ENCODE assay signal across 14 mouse cellular contexts in genomic region chr11:117823411-117823810, GRCm38 (mm10). TPM values are rescaled to one million over a fixed set of nuclear protein-coding genes. Genes with fewer than 3 reads are reported as not detected.
A peak's percentile ranks its signal among the peaks of the same experiment; 100 is the strongest.
DNase-seq lines count a peak whose midpoint lies in the region; ATAC-seq lines count a peak whose summit lies in the region.
"Had no signal": no experiment of that assay in that cellular context is flagged by ENCODE, and none has a peak within 500 bp of the region (broad histone marks: within the 10 kb centered on the region; RNA-seq: fewer than 3 reads in every experiment).

No protein-coding gene starts in this region.

- H3K27me3 ChIP-seq in forebrain, embryonic 12.5 days = no peaks in the 10 kb centered on the region
- no peaks in the 10 kb centered on the region for H3K27me3 ChIP-seq in forebrain, embryonic 15.5 days
- H3K27me3 ChIP-seq in kidney, embryonic 15.5 days = no peaks in the 10 kb centered on the region
- H3K27me3 ChIP-seq in embryonic facial prominence, embryonic 14.5 days (replicated peaks; ENCODE audit: control insufficient read depth, insufficient read depth, low read length) = no peaks in the 10 kb centered on the region
- H3K27me3 ChIP-seq: neural tube, embryonic 13.5 days had no signal

- H3K79me2 ChIP-seq in macrophage (ENCODE audit: inconsistent target) = peaks cover 66% of the 10 kb centered on the region

- H3K27ac ChIP-seq in forebrain, embryonic 12.5 days = no peak overlapping the region
- no peak overlapping the region for H3K27ac ChIP-seq in forebrain, embryonic 15.5 days (replicated peaks)
- H3K27ac ChIP-seq in kidney, embryonic 15.5 days = peak overlapping the region; percentile 37; the same call in 1 of the 2 replicates
- H3K27ac ChIP-seq in embryonic facial prominence, embryonic 14.5 days (replicated peaks; ENCODE audit: low read depth, low read length) = no peak overlapping the region
- peak overlapping the region; percentile 87; the same call in 1 of the 2 replicates for H3K27ac ChIP-seq in macrophage
- H3K27ac ChIP-seq: hindbrain, postnatal 0 days; neural tube, embryonic 13.5 days had no signal

- WGBS in forebrain, embryonic 12.5 days = 91% methylated on average over 6 of the region's 6 CpGs
- 92% methylated on average over 6 of the region's 6 CpGs for WGBS in forebrain, embryonic 15.5 days
- 87% methylated on average over 6 of the region's 6 CpGs for WGBS in kidney, embryonic 15.5 days
- whole genome bisulfite sequencing in embryonic facial prominence, embryonic 14.5 days = 79% methylated on average over 6 of the region's 6 CpGs
- WGBS in macrophage (ENCODE audit: missing documents) = 90% methylated on average over 6 of the region's 6 CpGs

- DNase-seq in kidney, postnatal 10 days = no peak
- DNase-seq in embryonic facial prominence, embryonic 14.5 days (ENCODE audit: low spot score) = no peak
- DNase-seq in embryo, embryonic 10.5 days (ENCODE audit: low spot score) = no peak
- DNase-seq: B cell, adult 2 months; layer of hippocampus, adult 9-11 months; right cerebral cortex, postnatal 25 days; thymus, adult 18-20 months had no signal

- no peaks in the 10 kb centered on the region for H3K9me3 ChIP-seq in forebrain, embryonic 12.5 days
- H3K9me3 ChIP-seq in forebrain, embryonic 15.5 days = no peaks in the 10 kb centered on the region
- no peaks in the 10 kb centered on the region for H3K9me3 ChIP-seq in kidney, embryonic 15.5 days (replicated peaks)
- H3K9me3 ChIP-seq in embryonic facial prominence, embryonic 14.5 days (ENCODE audit: control insufficient read depth, low read length) = no peaks in the 10 kb centered on the region
- H3K9me3 ChIP-seq: neural tube, embryonic 13.5 days had no signal

- peaks cover 53% of the 10 kb centered on the region for H3K4me1 ChIP-seq in forebrain, embryonic 12.5 days
- H3K4me1 ChIP-seq in forebrain, embryonic 15.5 days = peaks cover 51% of the 10 kb centered on the region
- H3K4me1 ChIP-seq in kidney, embryonic 15.5 days = peaks cover 64% of the 10 kb centered on the region
- peaks cover 24% of the 10 kb centered on the region for H3K4me1 ChIP-seq in embryonic facial prominence, embryonic 14.5 days (ENCODE audit: control insufficient read depth, insufficient read depth, low read length)

- ATAC-seq in forebrain, embryonic 12.5 days (ENCODE audit: low FRiP score) = no peak
- no peak for ATAC-seq in forebrain, embryonic 15.5 days (replicated peaks)
- no peak for ATAC-seq in kidney, embryonic 15.5 days (replicated peaks; ENCODE audit: low FRiP score)
- ATAC-seq in embryonic facial prominence, embryonic 14.5 days (ENCODE audit: low read depth) = no peak
- no peak for ATAC-seq in inflammation-experienced regulatory T-cells, adult 6 months

- H3K4me2 ChIP-seq in forebrain, embryonic 12.5 days = peak overlapping the region; percentile 81; the same call in 1 of the 2 replicates
- no peak overlapping the region for H3K4me2 ChIP-seq in forebrain, embryonic 15.5 days (replicated peaks)
- H3K4me2 ChIP-seq in kidney, embryonic 15.5 days = peak overlapping the region; percentile 94; the same call in 1 of the 2 replicates
- 0 out of 2 replicates have a peak overlapping the region, but pooled peaks have one; percentile 85 for H3K4me2 ChIP-seq in embryonic facial prominence, embryonic 14.5 days (ENCODE audit: low read depth, low read length)

- H3K36me3 ChIP-seq in forebrain, embryonic 12.5 days (replicated peaks) = peaks cover 51% of the 10 kb centered on the region
- no peaks in the 10 kb centered on the region for H3K36me3 ChIP-seq in forebrain, embryonic 15.5 days
- peaks cover 51% of the 10 kb centered on the region for H3K36me3 ChIP-seq in kidney, embryonic 15.5 days
- H3K36me3 ChIP-seq in embryonic facial prominence, embryonic 14.5 days (ENCODE audit: control insufficient read depth, insufficient read depth, low read length) = peaks cover 38% of the 10 kb centered on the region
- H3K36me3 ChIP-seq in macrophage (ENCODE audit: inconsistent target) = peaks cover 10% of the 10 kb centered on the region; the same call in 1 of the 2 replicates
- H3K36me3 ChIP-seq: neural tube, embryonic 13.5 days had no signal

- no peak overlapping the region for H3K4me3 ChIP-seq in forebrain, embryonic 12.5 days (replicated peaks)
- H3K4me3 ChIP-seq in forebrain, embryonic 15.5 days = no peak overlapping the region
- H3K4me3 ChIP-seq in kidney, embryonic 15.5 days (replicated peaks) = no peak overlapping the region
- H3K4me3 ChIP-seq in embryonic facial prominence, embryonic 14.5 days (ENCODE audit: low read depth, low read length) = no peak overlapping the region
- no peak overlapping the region for H3K4me3 ChIP-seq in macrophage (ENCODE audit: inconsistent target)

- H3K9ac ChIP-seq in forebrain, embryonic 12.5 days = no peak overlapping the region
- no peak overlapping the region for H3K9ac ChIP-seq in forebrain, embryonic 15.5 days (replicated peaks)
- no peak overlapping the region for H3K9ac ChIP-seq in kidney, embryonic 15.5 days
- no peak overlapping the region for H3K9ac ChIP-seq in embryonic facial prominence, embryonic 14.5 days (ENCODE audit: low read depth, low read length)
- H3K9ac ChIP-seq: neural tube, embryonic 13.5 days had no signal

RNA-seq across cellular contexts. Expression of gene Afmid, which starts 2.3 kb away (rescaled TPM):
- 5.6 and 5.9 TPM in 2 replicates for polyA plus RNA-seq in forebrain, embryonic 12.5 days (2016; fragmentation: Nextera tagmentation; extraction: Ambion mirVana)
- polyA plus RNA-seq in forebrain, embryonic 15.5 days (2015; fragmentation: Nextera tagmentation; extraction: Ambion mirVana) = 5.3 and 6.4 TPM in 2 replicates
- 3.9 and 6.7 TPM in 2 replicates for polyA plus RNA-seq in kidney, embryonic 15.5 days (2015; fragmentation: Nextera tagmentation; extraction: Ambion mirVana)
- 4.5 and 5.5 TPM in 2 replicates for polyA plus RNA-seq in embryonic facial prominence, embryonic 14.5 days (2014; fragmentation: Nextera tagmentation; extraction: Ambion mirVana)
- total RNA-seq in macrophage (2018; cell fraction: chromatin; rRNA removed) = 10 to 100 TPM in 23 of 26 experiments, 1 to 10 TPM in 3; 3.2 to 34.1 (median 21.9) TPM
- total RNA-seq in macrophage (2018; cell fraction: cytosol; rRNA removed) = 1 to 10 TPM; 1.0 to 3.6 (median 2.4) TPM
- total RNA-seq in macrophage (2018; cell fraction: nucleus; rRNA removed) = 10 to 100 TPM in 12 of 26 experiments, 1 to 10 TPM in 14; 3.3 to 19.8 (median 9.4) TPM
- 2.9 to 4.4 TPM (median 3.6 TPM) in 3 replicates for polyA plus RNA-seq in macrophage (2018)
- polyA plus RNA-seq in inflammation-experienced regulatory T-cells, adult 6 months (2017; shearing (Covaris generic)) = 10 to 100 TPM; 32.7 to 39.5 (median 35.4) TPM

RNA-seq across cellular contexts. Expression of gene Tk1, which starts 2.5 kb away (rescaled TPM):
- polyA plus RNA-seq in forebrain, embryonic 12.5 days (2016; fragmentation: Nextera tagmentation; extraction: Ambion mirVana) = 110 and 115 TPM in 2 replicates
- polyA plus RNA-seq in forebrain, embryonic 15.5 days (2015; fragmentation: Nextera tagmentation; extraction: Ambion mirVana) = 45.9 and 52.1 TPM in 2 replicates
- 127 and 128 TPM in 2 replicates for polyA plus RNA-seq in kidney, embryonic 15.5 days (2015; fragmentation: Nextera tagmentation; extraction: Ambion mirVana)
- polyA plus RNA-seq in embryonic facial prominence, embryonic 14.5 days (2014; fragmentation: Nextera tagmentation; extraction: Ambion mirVana) = 108 and 119 TPM in 2 replicates
- 10 to 100 TPM in 14 of 26 experiments, 1 to 10 TPM in 11, under 1 TPM in 1; 0.92 to 30.5 (median 10.2) TPM for total RNA-seq in macrophage (2018; cell fraction: chromatin; rRNA removed)
- total RNA-seq in macrophage (2018; cell fraction: cytosol; rRNA removed) = 1 to 10 TPM; 1.9 to 7.2 (median 3.2) TPM
- total RNA-seq in macrophage (2018; cell fraction: nucleus; rRNA removed) = 10 to 100 TPM in 3 of 26 experiments, 1 to 10 TPM in 22, under 1 TPM in 1; 0.86 to 80.6 (median 3.9) TPM
- polyA plus RNA-seq in macrophage (2018) = 1.1 to 37.4 TPM (median 6.2 TPM) in 3 replicates
- 100 to 1,000 TPM in 1 of 3 experiments, 10 to 100 TPM in 2; 27.3 to 126 (median 52.4) TPM for polyA plus RNA-seq in inflammation-experienced regulatory T-cells, adult 6 months (2017; shearing (Covaris generic))

RNA-seq across cellular contexts. Expression of gene Gm20708, which starts 13.9 kb away (rescaled TPM):
- 0.15 and 0.56 TPM in 2 replicates for polyA plus RNA-seq in forebrain, embryonic 12.5 days (2016; fragmentation: Nextera tagmentation; extraction: Ambion mirVana)
- 0.72 and 0.79 TPM in 2 replicates for polyA plus RNA-seq in forebrain, embryonic 15.5 days (2015; fragmentation: Nextera tagmentation; extraction: Ambion mirVana)
- polyA plus RNA-seq in kidney, embryonic 15.5 days (2015; fragmentation: Nextera tagmentation; extraction: Ambion mirVana) = 0.54 and 0.91 TPM in 2 replicates
- polyA plus RNA-seq in embryonic facial prominence, embryonic 14.5 days (2014; fragmentation: Nextera tagmentation; extraction: Ambion mirVana) = 0.25 and 0.86 TPM in 2 replicates
- 10 to 100 TPM in 20 of 26 experiments, 1 to 10 TPM in 6; 2.7 to 18.9 (median 12.5) TPM for total RNA-seq in macrophage (2018; cell fraction: chromatin; rRNA removed)
- 1 to 10 TPM in 15 of 26 experiments, under 1 TPM in 11; 0.44 to 2.5 (median 1.1) TPM for total RNA-seq in macrophage (2018; cell fraction: cytosol; rRNA removed)
- 10 to 100 TPM in 5 of 26 experiments, 1 to 10 TPM in 21; 1.1 to 15.8 (median 6.8) TPM for total RNA-seq in macrophage (2018; cell fraction: nucleus; rRNA removed)
- 0.79 to 1.5 TPM (median 1.5 TPM) in 3 replicates for polyA plus RNA-seq in macrophage (2018)
- polyA plus RNA-seq in inflammation-experienced regulatory T-cells, adult 6 months (2017; shearing (Covaris generic)) = 1 to 10 TPM; 3.1 to 5.0 (median 4.9) TPM
- total RNA-seq: hindbrain, postnatal 0 days had no signal

RNA-seq across cellular contexts. Expression of gene Syngr2, which starts 13.9 kb away (rescaled TPM):
- 20.6 and 25.5 TPM in 2 replicates for polyA plus RNA-seq in forebrain, embryonic 12.5 days (2016; fragmentation: Nextera tagmentation; extraction: Ambion mirVana)
- polyA plus RNA-seq in forebrain, embryonic 15.5 days (2015; fragmentation: Nextera tagmentation; extraction: Ambion mirVana) = 12.3 and 12.6 TPM in 2 replicates
- polyA plus RNA-seq in kidney, embryonic 15.5 days (2015; fragmentation: Nextera tagmentation; extraction: Ambion mirVana) = 78.0 and 80.5 TPM in 2 replicates
- 74.0 and 78.6 TPM in 2 replicates for polyA plus RNA-seq in embryonic facial prominence, embryonic 14.5 days (2014; fragmentation: Nextera tagmentation; extraction: Ambion mirVana)
- 10 to 100 TPM; 31.8 to 86.4 (median 54.3) TPM for total RNA-seq in macrophage (2018; cell fraction: chromatin; rRNA removed)
- total RNA-seq in macrophage (2018; cell fraction: cytosol; rRNA removed) = 100 to 1,000 TPM; 120 to 182 (median 142) TPM
- total RNA-seq in macrophage (2018; cell fraction: nucleus; rRNA removed) = 100 to 1,000 TPM in 14 of 26 experiments, 10 to 100 TPM in 12; 59.2 to 135 (median 103) TPM
- polyA plus RNA-seq in macrophage (2018) = 138 to 194 TPM (median 167 TPM) in 3 replicates
- polyA plus RNA-seq in inflammation-experienced regulatory T-cells, adult 6 months (2017; shearing (Covaris generic)) = 100 to 1,000 TPM in 1 of 3 experiments, 10 to 100 TPM in 2; 86.3 to 118 (median 89.8) TPM

RNA-seq across cellular contexts. Expression of gene Birc5, which starts 25.6 kb away (rescaled TPM):
- polyA plus RNA-seq in forebrain, embryonic 12.5 days (2016; fragmentation: Nextera tagmentation; extraction: Ambion mirVana) = 282 and 293 TPM in 2 replicates
- 97.5 and 106 TPM in 2 replicates for polyA plus RNA-seq in forebrain, embryonic 15.5 days (2015; fragmentation: Nextera tagmentation; extraction: Ambion mirVana)
- polyA plus RNA-seq in kidney, embryonic 15.5 days (2015; fragmentation: Nextera tagmentation; extraction: Ambion mirVana) = 310 and 329 TPM in 2 replicates
- polyA plus RNA-seq in embryonic facial prominence, embryonic 14.5 days (2014; fragmentation: Nextera tagmentation; extraction: Ambion mirVana) = 229 and 265 TPM in 2 replicates
- 10 to 100 TPM in 2 of 26 experiments, 1 to 10 TPM in 23, under 1 TPM in 1; 0.80 to 16.5 (median 4.9) TPM for total RNA-seq in macrophage (2018; cell fraction: chromatin; rRNA removed)
- 10 to 100 TPM in 3 of 26 experiments, 1 to 10 TPM in 23; 1.3 to 12.6 (median 4.6) TPM for total RNA-seq in macrophage (2018; cell fraction: cytosol; rRNA removed)
- 10 to 100 TPM in 1 of 26 experiments, 1 to 10 TPM in 25; 1.6 to 19.6 (median 3.5) TPM for total RNA-seq in macrophage (2018; cell fraction: nucleus; rRNA removed)
- 1.7 to 21.0 TPM (median 16.6 TPM) in 3 replicates for polyA plus RNA-seq in macrophage (2018)
- polyA plus RNA-seq in inflammation-experienced regulatory T-cells, adult 6 months (2017; shearing (Covaris generic)) = 100 to 1,000 TPM in 1 of 3 experiments, 10 to 100 TPM in 2; 16.8 to 256 (median 23.6) TPM

Comparison
In these comparisons a context has a peak if more than half of its experiments do, and no peak if none do; other contexts are left out.
1. H3K27ac ChIP-seq: peak in kidney, embryonic 15.5 days (single experiment) and macrophage (single experiment); none in forebrain, embryonic 12.5 days (single experiment), forebrain, embryonic 15.5 days (single experiment) and embryonic facial prominence, embryonic 14.5 days (single experiment).